Mouse (Mus musculus): Measurements from ENCODE around the gene Sorcs2. TPM values are rescaled to one million over a fixed set of nuclear protein-coding genes. Genes with fewer than 3 reads are reported as not detected.

The Sorcs2 gene
- total RNA-seq, 2 experiments from 2014 or later, result 35.8 to 38.1 TPM

DNA sequence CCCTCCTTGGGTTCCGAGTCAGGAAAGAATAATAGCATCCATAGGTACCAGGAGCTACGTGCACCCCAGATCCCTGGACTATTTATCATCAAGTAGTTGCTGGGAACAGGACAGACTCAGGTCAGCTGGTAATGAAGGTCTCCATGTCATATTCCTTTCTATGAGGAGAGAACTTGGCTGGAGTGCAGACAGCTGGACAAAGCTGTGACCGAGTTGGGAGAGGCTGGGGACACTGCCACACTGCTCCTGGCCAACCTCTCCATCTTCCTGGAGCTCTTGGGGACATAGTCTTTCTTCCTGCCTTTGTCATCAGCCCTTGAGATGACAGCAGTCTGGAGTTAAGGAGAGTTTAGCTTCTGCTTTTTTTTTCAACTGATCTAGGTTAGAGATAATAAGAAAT, 428.1 kb downstream of the Sorcs2 start:
- no peak for DNase-seq (ENCODE audit: low spot score in 2 of 2)

Small RNA genes lying within 50 kb of the gene (microRNA-seq; reads per million reads assigned to microRNA genes)
- 82.7 reads per million, percentile 48 among the genes with 10 or more reads in this experiment for gene Mir7689

Other genes with a start within 250 kb of the Sorcs2 start
- gene Psapl1, start 194.1 kb downstream of the Sorcs2 start, total RNA-seq (2021), result under 1 TPM in 1 of 2 experiments, not detected in 1; 0.13 TPM
- 10 to 100 TPM; 31.7 to 34.9 TPM for gene Grpel1, start 66.9 kb upstream of the Sorcs2 start, total RNA-seq (2021)
- 10 to 100 TPM; 11.3 to 13.5 TPM for gene Tada2b, start 86.1 kb upstream of the Sorcs2 start, total RNA-seq (2021)
- gene Ccdc96, start 86.4 kb upstream of the Sorcs2 start, total RNA-seq (2021), result under 1 TPM in 1 of 2 experiments, not detected in 1; 0.08 TPM
- gene Tbc1d14, start 195.1 kb upstream of the Sorcs2 start, total RNA-seq (2021), result 10 to 100 TPM; 24.8 to 27.5 TPM